Mouse (Mus musculus): Measurements from ENCODE around the gene Ift88.

DNA sequence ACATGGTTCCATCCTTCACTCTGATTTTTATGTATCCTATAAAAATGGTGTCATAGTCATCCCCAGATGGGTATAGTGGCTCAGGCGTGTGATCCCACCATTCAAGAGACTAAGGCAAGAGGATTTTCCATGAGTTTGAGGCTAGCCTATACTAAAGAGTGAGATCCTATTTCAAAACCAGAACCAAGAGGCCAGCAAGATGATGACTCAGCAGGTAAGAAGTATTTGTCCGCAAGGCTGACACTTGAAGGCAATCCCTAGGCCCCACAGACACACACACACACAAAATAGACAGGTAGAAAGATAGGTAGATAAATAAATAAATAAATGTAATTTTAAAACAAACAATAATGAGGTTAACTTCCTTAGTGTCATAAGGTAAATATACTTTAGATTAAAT, 58.4 kb downstream of the Ift88 start:
- no peak for TF ChIP-seq POLR2A (IDR thresholded peaks at IDR 0.05; ENCODE audit: low read depth, low read length)
- no peak for TF ChIP-seq CTCF (conservative IDR thresholded peaks at IDR 0.05 in 1 of 2, IDR thresholded peaks at IDR 0.05 in 1 of 2; ENCODE audit: low read depth in 2 of 2, low read length in 2 of 2)
- no peak for TF ChIP-seq EP300 (IDR thresholded peaks at IDR 0.05; ENCODE audit: low read length)
- no peak for TF ChIP-seq MYC (IDR thresholded peaks at IDR 0.05; ENCODE audit: low read depth, low read length)
- no peak for TF ChIP-seq ZMIZ1 (IDR thresholded peaks at IDR 0.05; ENCODE audit: low read depth, low read length)
- TF ChIP-seq MAFK (IDR thresholded peaks at IDR 0.05; ENCODE audit: insufficient replicate concordance, low read length): peak; percentile 71; the same call in 1 of the 2 replicates
- TF ChIP-seq ELF1 (IDR thresholded peaks at IDR 0.05; ENCODE audit: low read depth, low read length): no peak
- no peak for TF ChIP-seq KAT2A (IDR thresholded peaks at IDR 0.05; ENCODE audit: insufficient replicate concordance, low read length)
- TF ChIP-seq USF1 (IDR thresholded peaks at IDR 0.05; ENCODE audit: low read depth, low read length): no peak
